Comparison of ENCODE assay signal across 20 mouse cellular contexts in the genomic region with DNA sequence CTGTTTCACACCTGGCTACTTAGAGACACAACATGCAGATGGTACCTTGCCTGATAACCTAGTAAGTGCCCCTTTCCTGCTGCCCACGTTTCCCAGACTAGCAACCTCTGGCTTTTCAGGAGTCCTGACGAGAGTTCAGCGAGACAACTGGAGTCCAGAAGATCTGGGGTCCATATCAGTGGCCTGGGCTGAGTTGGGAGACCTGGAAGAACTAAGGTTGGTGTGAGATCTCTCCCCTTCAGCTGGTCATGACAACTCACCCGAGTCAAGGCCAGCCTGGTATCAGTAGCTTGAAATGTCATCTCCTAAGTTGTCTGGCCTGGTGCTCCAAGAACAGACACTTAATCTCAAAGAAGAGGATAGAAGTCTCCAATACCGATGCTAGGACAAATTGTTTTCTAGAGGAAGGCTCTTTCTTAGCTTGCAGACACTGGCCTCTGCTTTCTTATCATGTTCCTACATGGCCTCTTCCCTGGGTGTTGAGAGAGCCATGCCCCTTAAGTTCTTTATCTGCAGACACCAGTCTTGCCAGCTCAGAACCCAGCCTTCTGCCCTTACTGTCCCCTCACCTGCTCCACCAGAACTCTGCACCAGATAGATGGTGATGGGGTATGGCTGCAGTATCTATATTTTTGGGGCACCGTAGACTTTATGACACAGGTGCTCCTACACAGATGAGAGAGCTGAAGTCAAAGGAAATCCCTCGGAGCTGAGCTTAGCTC. TPM values are rescaled to one million over a fixed set of nuclear protein-coding genes. Genes with fewer than 3 reads are reported as not detected.
DNase-seq lines count a peak whose midpoint lies in the region; ATAC-seq and TF ChIP-seq lines count a peak whose summit lies in the region.
"Had no signal": no experiment of that assay in that cellular context is flagged by ENCODE, and none has a peak within 500 bp of the region (broad histone marks: within the 10 kb centered on the region; RNA-seq: fewer than 3 reads in every experiment).

No protein-coding gene starts in this region.

- H3K36me3 ChIP-seq in liver, embryonic 11.5 days (ENCODE audit: control insufficient read depth, insufficient read depth, low read length) = no peaks in the 10 kb centered on the region
- H3K36me3 ChIP-seq in liver, embryonic 15.5 days (replicated peaks) = no peaks in the 10 kb centered on the region
- H3K36me3 ChIP-seq in hindbrain, embryonic 13.5 days = no peaks in the 10 kb centered on the region
- H3K36me3 ChIP-seq in heart, adult 2 months (ENCODE audit: control insufficient read depth, insufficient read depth, low read length) = no peaks in the 10 kb centered on the region
- H3K36me3 ChIP-seq in hindbrain, embryonic 10.5 days = no peaks in the 10 kb centered on the region
- H3K36me3 ChIP-seq: embryonic facial prominence, embryonic 12.5 days; forebrain, embryonic 15.5 days; heart, embryonic 13.5 days; hindbrain, embryonic 12.5 days had no signal

- DNase-seq in c-Kit-negative CD71-positive TER-119-positive erythroid progenitor cells, embryonic 14.5 days (ENCODE audit: low read depth, low spot score) = peak; percentile 41
- DNase-seq in liver, embryonic 11.5 days (ENCODE audit: low spot score) = no peak
- DNase-seq in heart, adult 2 months = no peak
- DNase-seq in hindbrain, embryonic 10.5 days (ENCODE audit: low spot score) = no peak
- DNase-seq in frontal cortex, postnatal 10 days (ENCODE audit: low spot score in 2 of 2) = no peak
- DNase-seq: adrenal gland, postnatal 10 days; cerebellum, adult 8-10 months; cerebellum, postnatal 14 days; gastrocnemius, postnatal 10 days; heart, postnatal 36 days had no signal

- no peaks in the 10 kb centered on the region for H3K79me2 ChIP-seq in heart, adult 2 months (replicated peaks; ENCODE audit: control insufficient read depth, insufficient read depth, low read length)

- no peak for TF ChIP-seq EP300 in heart, adult 2 months (IDR thresholded peaks at IDR 0.05; ENCODE audit: insufficient read depth, low read depth, low read length)

- H3K4me1 ChIP-seq in liver, embryonic 11.5 days (replicated peaks; ENCODE audit: control insufficient read depth, insufficient read depth, low read length) = no peaks in the 10 kb centered on the region; the same call in 1 of the 2 replicates
- H3K4me1 ChIP-seq in liver, embryonic 15.5 days (replicated peaks) = peaks cover 20% of the 10 kb centered on the region; the same call in 1 of the 2 replicates
- H3K4me1 ChIP-seq in hindbrain, embryonic 13.5 days (replicated peaks) = no peaks in the 10 kb centered on the region
- no peaks in the 10 kb centered on the region for H3K4me1 ChIP-seq in heart, adult 2 months (ENCODE audit: control insufficient read depth, insufficient read depth, low read length)
- H3K4me1 ChIP-seq in hindbrain, embryonic 10.5 days (replicated peaks) = peaks cover 8% of the 10 kb centered on the region
- H3K4me1 ChIP-seq: forebrain, embryonic 15.5 days; hindbrain, embryonic 12.5 days had no signal

- H3K9me3 ChIP-seq in liver, embryonic 11.5 days (ENCODE audit: control insufficient read depth, low read length) = no peaks in the 10 kb centered on the region
- H3K9me3 ChIP-seq in liver, embryonic 15.5 days (replicated peaks) = no peaks in the 10 kb centered on the region
- no peaks in the 10 kb centered on the region for H3K9me3 ChIP-seq in hindbrain, embryonic 13.5 days
- no peaks in the 10 kb centered on the region for H3K9me3 ChIP-seq in hindbrain, embryonic 10.5 days
- H3K9me3 ChIP-seq: embryonic facial prominence, embryonic 12.5 days; forebrain, embryonic 15.5 days; heart, embryonic 13.5 days; hindbrain, embryonic 12.5 days had no signal

- no peak overlapping the region for H3K4me2 ChIP-seq in liver, embryonic 11.5 days
- peak overlapping the region; percentile 43 for H3K4me2 ChIP-seq in liver, embryonic 15.5 days
- no peak overlapping the region for H3K4me2 ChIP-seq in hindbrain, embryonic 13.5 days
- H3K4me2 ChIP-seq: embryonic facial prominence, embryonic 12.5 days; forebrain, embryonic 15.5 days; heart, embryonic 13.5 days; hindbrain, embryonic 12.5 days had no signal

- no peak overlapping the region for H3K9ac ChIP-seq in liver, embryonic 11.5 days (ENCODE audit: low read depth, low read length)
- H3K9ac ChIP-seq in liver, embryonic 15.5 days = peak overlapping the region; percentile 11; the same call in 1 of the 2 replicates
- no peak overlapping the region for H3K9ac ChIP-seq in hindbrain, embryonic 13.5 days
- H3K9ac ChIP-seq in heart, adult 2 months (ENCODE audit: low read depth, low read length) = no peak overlapping the region
- H3K9ac ChIP-seq: embryonic facial prominence, embryonic 12.5 days; forebrain, embryonic 15.5 days; heart, embryonic 13.5 days; hindbrain, embryonic 12.5 days had no signal

- 64% methylated on average over 7 of the region's 7 CpGs for WGBS in liver, embryonic 11.5 days
- 46% methylated on average over 7 of the region's 7 CpGs for WGBS in liver, embryonic 15.5 days (ENCODE audit: insufficient replicate concordance)
- 88% methylated on average over 7 of the region's 7 CpGs for WGBS in hindbrain, embryonic 13.5 days
- WGBS in heart, adult 2 months = 65% methylated on average over 7 of the region's 7 CpGs
- WGBS in hindbrain, embryonic 10.5 days = 89% methylated on average over 7 of the region's 7 CpGs

- H3K27me3 ChIP-seq in liver, embryonic 11.5 days (replicated peaks; ENCODE audit: control insufficient read depth, insufficient read depth, low read length) = no peaks in the 10 kb centered on the region
- no peaks in the 10 kb centered on the region for H3K27me3 ChIP-seq in liver, embryonic 15.5 days
- no peaks in the 10 kb centered on the region for H3K27me3 ChIP-seq in hindbrain, embryonic 13.5 days
- H3K27me3 ChIP-seq in heart, adult 2 months (ENCODE audit: control insufficient read depth, insufficient read depth, low read length) = no peaks in the 10 kb centered on the region
- H3K27me3 ChIP-seq in hindbrain, embryonic 10.5 days (ENCODE audit: insufficient read depth, poor library complexity, severe bottlenecking) = no peaks in the 10 kb centered on the region
- H3K27me3 ChIP-seq: forebrain, embryonic 15.5 days; hindbrain, embryonic 12.5 days had no signal

- no peak overlapping the region for H3K27ac ChIP-seq in liver, embryonic 11.5 days (ENCODE audit: low read depth, low read length)
- H3K27ac ChIP-seq in liver, embryonic 15.5 days (replicated peaks) = peak overlapping the region; percentile 84
- H3K27ac ChIP-seq in hindbrain, embryonic 13.5 days = no peak overlapping the region
- no peak overlapping the region for H3K27ac ChIP-seq in heart, adult 2 months
- no peak overlapping the region for H3K27ac ChIP-seq in hindbrain, embryonic 10.5 days
- H3K27ac ChIP-seq: embryonic facial prominence, embryonic 12.5 days; forebrain, embryonic 15.5 days; heart, embryonic 13.5 days; hindbrain, embryonic 12.5 days; hindbrain, postnatal 0 days had no signal

- intact Hi-C loops in heart, adult 2 months (cut with DNase I) = no loop called here

- TF ChIP-seq CTCF in heart, adult 2 months (IDR thresholded peaks at IDR 0.05) = no peak

- ATAC-seq in erythroblast, adult 5-6 weeks (replicated peaks; ENCODE audit: low FRiP score, poor library complexity, severe bottlenecking) = peak; percentile 70
- ATAC-seq in liver, embryonic 11.5 days (replicated peaks; ENCODE audit: low FRiP score) = peak; percentile 85
- ATAC-seq in liver, embryonic 15.5 days (ENCODE audit: insufficient read depth) = peak; percentile 94
- no peak for ATAC-seq in hindbrain, embryonic 13.5 days (ENCODE audit: low FRiP score)
- ATAC-seq: forebrain, embryonic 15.5 days; hindbrain, postnatal 0 days had no signal

- no peak for TF ChIP-seq POLR2A in heart, adult 2 months (IDR thresholded peaks at IDR 0.05; ENCODE audit: insufficient read depth, low read depth, low read length)

- H3K4me3 ChIP-seq in liver, embryonic 11.5 days (ENCODE audit: low read depth, low read length) = no peak overlapping the region
- H3K4me3 ChIP-seq in liver, embryonic 15.5 days (replicated peaks) = peak overlapping the region; percentile 35
- no peak overlapping the region for H3K4me3 ChIP-seq in hindbrain, embryonic 13.5 days
- H3K4me3 ChIP-seq in heart, adult 2 months = no peak overlapping the region
- H3K4me3 ChIP-seq in hindbrain, embryonic 10.5 days = no peak overlapping the region
- H3K4me3 ChIP-seq: embryonic facial prominence, embryonic 12.5 days; forebrain, embryonic 15.5 days; heart, embryonic 13.5 days; hindbrain, embryonic 12.5 days had no signal

RNA-seq across cellular contexts. Expression of a gene that starts 21.3 kb away (rescaled TPM):
- 2.1 TPM in 1 of 2 replicates, not detected in the other for total RNA-seq in erythroblast, adult 5-6 weeks (2015; ENCODE audit: low replicate concordance)
- total RNA-seq in erythroblast, adult 5-6 weeks (2017; ENCODE audit: low replicate concordance) = 0.98 TPM in 1 of 2 replicates, not detected in the other
- polyA plus RNA-seq in liver, embryonic 11.5 days (2014; fragmentation: Nextera tagmentation; extraction: Ambion mirVana) = 11.8 and 12.8 TPM in 2 replicates
- polyA plus RNA-seq in liver, embryonic 15.5 days (2015; fragmentation: Nextera tagmentation; extraction: Ambion mirVana) = 5.8 TPM in 2 replicates
- 4.4 and 7.0 TPM in 2 replicates for polyA plus RNA-seq in hindbrain, embryonic 13.5 days (2015; fragmentation: Nextera tagmentation; extraction: Ambion mirVana)
- total RNA-seq in heart, adult 2 months (2021) = 10 to 100 TPM; 36.5 to 55.4 TPM
- polyA plus RNA-seq in heart, adult 2 months (2012; rRNA removed) = 54.9 and 104 TPM in 2 replicates
- polyA plus RNA-seq in hindbrain, embryonic 10.5 days (2016; fragmentation: Nextera tagmentation; extraction: Ambion mirVana) = 3.6 and 7.9 TPM in 2 replicates
- total RNA-seq: common myeloid progenitor, adult 5-6 weeks; MEL had no signal

RNA-seq across cellular contexts. Expression of a gene that starts 53.9 kb away (rescaled TPM):
- not detected in 2 replicates for total RNA-seq in erythroblast, adult 5-6 weeks (2015; ENCODE audit: low replicate concordance)
- total RNA-seq in erythroblast, adult 5-6 weeks (2017; ENCODE audit: low replicate concordance) = 1.1 TPM in 1 of 2 replicates, not detected in the other
- polyA plus RNA-seq in liver, embryonic 11.5 days (2014; fragmentation: Nextera tagmentation; extraction: Ambion mirVana) = 2.3 and 3.0 TPM in 2 replicates
- 1.2 and 1.4 TPM in 2 replicates for polyA plus RNA-seq in liver, embryonic 15.5 days (2015; fragmentation: Nextera tagmentation; extraction: Ambion mirVana)
- polyA plus RNA-seq in hindbrain, embryonic 13.5 days (2015; fragmentation: Nextera tagmentation; extraction: Ambion mirVana) = 0.53 and 1.0 TPM in 2 replicates
- 1 to 10 TPM in 1 of 2 experiments, under 1 TPM in 1; 0.80 to 1.4 TPM for total RNA-seq in heart, adult 2 months (2021)
- polyA plus RNA-seq in heart, adult 2 months (2012; rRNA removed) = 0.76 and 1.00 TPM in 2 replicates
- polyA plus RNA-seq in hindbrain, embryonic 10.5 days (2016; fragmentation: Nextera tagmentation; extraction: Ambion mirVana) = 0.33 and 0.46 TPM in 2 replicates
- total RNA-seq: common myeloid progenitor, adult 5-6 weeks; MEL had no signal
